Mouse (Mus musculus): ENCODE data around the gene Dlk1. TPM values are rescaled to one million over a fixed set of nuclear protein-coding genes. Genes with fewer than 3 reads are reported as not detected.
A peak's percentile ranks its signal among the peaks of the same experiment; 100 is the strongest.

Dlk1 gene
- polyA plus RNA-seq, 1 experiment from 2014 or later: 140 TPM

DNA sequence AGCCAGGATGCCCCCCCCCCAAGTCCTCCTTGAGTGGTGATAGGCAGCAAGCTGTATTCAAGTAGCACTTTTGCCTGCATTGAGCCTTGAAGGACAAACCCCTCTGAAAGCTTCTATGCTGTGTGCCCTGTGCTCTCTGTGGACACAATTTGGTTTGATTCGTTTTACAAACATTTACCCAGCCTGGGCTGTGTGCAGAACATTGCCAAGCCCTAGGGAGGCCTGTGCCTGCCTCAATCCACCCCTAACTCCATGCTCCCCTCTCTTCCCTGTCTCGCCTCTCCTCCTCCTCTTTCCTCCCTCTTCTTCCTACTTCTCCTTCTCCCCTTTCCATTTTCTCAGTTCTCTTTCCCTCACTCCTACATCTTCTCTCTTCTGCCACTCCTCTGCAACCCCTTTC lies 29.5 kb upstream of the Dlk1 start:
- WGBS: 41% methylated on average over 2 of the region's 2 CpGs
- H3K4me3 ChIP-seq: no peak overlapping the region
- no peak for ATAC-seq (ENCODE audit: low FRiP score)

DNA sequence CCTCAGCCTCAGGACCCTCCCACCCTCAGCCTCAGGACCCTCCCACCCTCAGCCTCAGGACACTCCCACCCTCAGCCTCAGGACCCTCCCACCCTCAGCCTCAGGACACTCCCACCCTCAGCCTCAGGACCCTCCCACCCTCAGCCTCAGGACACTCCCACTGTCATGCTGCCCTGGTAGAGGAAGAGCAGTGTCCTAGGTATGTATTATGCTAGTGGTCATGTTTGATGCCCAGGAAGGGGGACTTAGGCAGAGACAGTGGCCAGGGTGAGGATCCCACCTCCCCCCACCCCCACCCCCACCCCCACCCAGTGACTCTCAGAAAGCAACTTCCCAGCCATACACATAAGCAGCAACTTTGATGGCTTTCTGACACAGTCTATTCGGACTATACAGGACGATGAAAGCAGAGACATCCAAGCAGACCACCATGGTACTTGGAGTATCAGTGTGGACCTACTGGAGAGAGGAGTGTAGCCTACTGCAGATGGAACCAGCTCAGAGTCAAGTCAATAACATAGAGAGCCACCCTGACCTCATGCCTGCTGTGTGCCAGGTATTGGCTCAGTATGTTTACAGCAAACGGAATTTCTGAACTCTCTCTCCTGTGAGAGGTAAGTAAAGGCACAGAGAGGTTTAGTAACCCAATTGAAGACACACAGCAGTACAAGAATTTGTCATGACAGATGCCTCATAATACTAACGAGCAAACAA lies 28.8 kb upstream of the Dlk1 start:
- Histone ChIP-seq H3K36me3 (no peaks in the 10 kb centered on the region), H3K27ac (no peak overlapping the region; the same call in 1 of the 2 replicates), H3K9ac (no peak overlapping the region), H3K4me2 (replicated peaks) (no peak overlapping the region), H3K4me1 (peaks cover 16% of the 10 kb centered on the region), H3K9me3 (replicated peaks) (no peaks in the 10 kb centered on the region), H3K27me3 (peaks cover 7% of the 10 kb centered on the region), H3K4me3 (no peak overlapping the region)
- no peak for ATAC-seq (ENCODE audit: low FRiP score)
- WGBS: 71% methylated on average over 4 of the region's 4 CpGs

More for the DNA sequence above, 29.5 kb upstream of the Dlk1 start:
- Histone ChIP-seq H3K4me2 (replicated peaks) (no peak overlapping the region), H3K4me1 (peaks cover 19% of the 10 kb centered on the region), H3K27me3 (peaks cover 10% of the 10 kb centered on the region), H3K9ac (no peak overlapping the region), H3K9me3 (replicated peaks) (no peaks in the 10 kb centered on the region), H3K27ac (no peak overlapping the region), H3K36me3 (no peaks in the 10 kb centered on the region)

DNA sequence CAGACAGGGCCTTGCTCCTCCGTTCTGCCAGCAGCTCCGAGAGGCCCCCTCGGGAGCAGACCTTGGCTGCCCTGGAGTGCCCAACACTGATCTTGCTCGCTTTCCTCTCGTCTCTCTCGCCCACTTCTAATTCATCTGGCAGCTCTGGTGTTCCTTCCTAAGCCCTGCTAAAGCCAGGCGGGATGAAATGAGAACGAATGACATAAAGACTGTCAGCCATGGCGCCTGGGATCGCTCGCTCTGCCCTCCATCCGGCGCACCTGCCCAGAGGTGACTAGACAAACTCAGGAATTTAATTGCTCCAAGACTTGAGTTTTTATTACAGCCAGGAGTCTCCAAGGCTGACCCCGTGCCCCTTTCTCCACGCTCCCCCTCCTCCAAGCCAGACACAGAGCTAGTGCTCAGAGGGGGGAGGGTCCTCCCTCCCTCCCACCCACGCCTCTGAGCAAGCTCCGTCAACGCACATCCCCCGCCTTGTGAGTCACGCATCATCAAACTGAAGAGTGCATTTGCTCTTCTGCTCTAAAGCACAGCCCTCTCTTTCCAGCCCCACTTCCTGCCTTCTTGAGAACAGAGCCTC lies 27.8 kb upstream of the Dlk1 start:
- H3K27ac ChIP-seq: peak overlapping the region; percentile 31; the same call in 1 of the 2 replicates
- H3K9ac ChIP-seq: no peak overlapping the region

DNA sequence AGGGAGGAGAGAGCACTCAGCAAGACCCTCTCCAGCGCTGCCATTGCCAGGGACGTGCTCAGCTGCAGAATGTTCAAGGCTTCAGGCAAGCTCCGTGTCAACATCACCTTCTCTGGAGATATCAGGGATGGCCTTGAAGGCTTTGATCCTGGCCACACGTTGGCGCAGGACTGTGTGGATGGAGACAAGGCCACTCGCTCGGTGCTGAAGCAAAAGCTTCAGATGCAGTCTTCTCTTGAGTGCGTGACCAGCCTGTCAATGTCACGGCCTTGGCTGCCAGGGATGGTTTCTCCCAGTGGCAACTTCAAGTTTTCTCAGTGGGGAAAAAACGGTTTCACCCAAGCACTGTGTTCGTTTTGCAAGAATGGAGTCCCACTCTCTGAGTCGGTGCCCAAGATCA lies 26.6 kb upstream of the Dlk1 start:
- H3K27me3 ChIP-seq: peaks cover 10% of the 10 kb centered on the region
- H3K4me1 ChIP-seq: peaks cover 13% of the 10 kb centered on the region
- no peak overlapping the region for H3K4me3 ChIP-seq
- H3K4me2 ChIP-seq (replicated peaks): no peak overlapping the region
- no peak overlapping the region for H3K27ac ChIP-seq
- H3K36me3 ChIP-seq: no peaks in the 10 kb centered on the region
- 87% methylated on average over 12 of the region's 12 CpGs for WGBS
- H3K9me3 ChIP-seq (replicated peaks): no peaks in the 10 kb centered on the region
- no peak for ATAC-seq (ENCODE audit: low FRiP score)
- no peak overlapping the region for H3K9ac ChIP-seq

More for the DNA sequence above, 27.8 kb upstream of the Dlk1 start:
- Histone ChIP-seq H3K4me3 (no peak overlapping the region), H3K4me1 (peaks cover 16% of the 10 kb centered on the region), H3K27me3 (peaks cover 10% of the 10 kb centered on the region), H3K4me2 (replicated peaks) (peak overlapping the region; percentile 35), H3K36me3 (no peaks in the 10 kb centered on the region), H3K9me3 (replicated peaks) (no peaks in the 10 kb centered on the region)
- 17% methylated on average over 20 of the region's 20 CpGs for WGBS
- peak; percentile 32; the same call in 1 of the 2 replicates for ATAC-seq (ENCODE audit: low FRiP score)

DNA sequence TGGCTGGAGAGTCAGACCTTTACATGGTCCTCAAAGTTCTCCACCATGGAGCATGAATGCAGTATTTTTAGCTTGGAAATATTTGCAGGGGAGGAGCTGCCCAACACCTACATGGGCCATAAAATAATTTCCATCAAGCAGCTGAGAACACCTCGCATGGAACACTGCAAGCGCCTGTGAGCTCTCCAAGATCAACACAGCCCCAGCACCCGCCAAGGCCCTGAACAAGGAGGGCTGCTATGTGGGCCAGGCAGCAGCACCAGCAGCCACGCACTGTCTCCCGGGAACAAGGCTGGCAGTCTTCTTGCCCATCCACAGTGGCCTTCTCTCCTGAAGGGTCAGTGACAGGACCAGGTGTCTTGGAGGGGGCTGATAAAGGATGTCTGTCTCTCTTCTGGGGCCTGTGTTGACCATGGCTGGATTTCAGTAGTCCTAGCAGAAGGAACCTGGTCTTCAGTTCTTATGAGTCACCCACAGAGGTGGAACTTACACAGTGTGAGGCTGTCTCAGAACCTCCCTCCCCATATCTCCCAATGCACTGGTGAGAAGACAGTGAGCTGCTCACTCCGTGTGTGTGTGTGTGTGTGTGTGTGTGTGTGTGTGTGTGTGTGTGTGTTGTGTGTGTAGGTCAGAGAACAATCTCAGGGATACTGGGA lies 20.0 kb upstream of the Dlk1 start:
- Histone ChIP-seq H3K27ac (no peak overlapping the region), H3K27me3 (peaks cover 23% of the 10 kb centered on the region), H3K4me2 (replicated peaks) (no peak overlapping the region), H3K36me3 (no peaks in the 10 kb centered on the region), H3K9me3 (replicated peaks) (no peaks in the 10 kb centered on the region), H3K9ac (no peak overlapping the region), H3K4me1 (peaks cover 18% of the 10 kb centered on the region), H3K4me3 (no peak overlapping the region)
- 77% methylated on average over 6 of the region's 6 CpGs for WGBS
- no peak for ATAC-seq (ENCODE audit: low FRiP score)

DNA sequence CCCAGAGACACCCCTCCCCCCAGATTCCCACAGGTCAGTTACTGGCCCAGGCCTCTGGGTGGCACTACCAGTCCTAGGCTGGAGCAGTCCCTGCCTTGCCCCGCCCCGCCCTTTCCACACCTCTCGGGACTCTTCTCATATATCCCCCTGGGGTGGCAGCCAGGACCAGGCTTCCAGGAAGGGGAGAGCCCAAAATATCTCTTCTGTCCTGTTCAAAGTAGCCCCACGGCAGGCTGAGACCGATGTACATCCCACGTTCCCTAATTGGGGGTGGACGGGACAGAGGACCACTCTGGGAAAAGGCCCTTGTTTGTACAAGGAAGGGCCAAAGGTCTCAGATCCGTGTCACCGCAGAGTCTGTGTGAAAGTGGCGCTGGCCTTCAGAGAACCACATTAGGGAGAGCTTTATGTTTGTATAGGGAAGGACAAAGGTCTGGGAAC lies 16.2 kb upstream of the Dlk1 start:
- 9% methylated on average over 10 of the region's 10 CpGs for WGBS
- Histone ChIP-seq H3K4me1 (peaks cover 43% of the 10 kb centered on the region), H3K36me3 (no peaks in the 10 kb centered on the region), H3K27me3 (peaks cover 50% of the 10 kb centered on the region), H3K4me3 (no peak overlapping the region), H3K9ac (no peak overlapping the region), H3K4me2 (replicated peaks) (0 out of 2 replicates have a peak overlapping the region, but pooled peaks have one; percentile 3), H3K9me3 (replicated peaks) (no peaks in the 10 kb centered on the region), H3K27ac (peak overlapping the region; percentile 52; the same call in 1 of the 2 replicates)
- ATAC-seq (ENCODE audit: low FRiP score): 0 out of 2 replicates have a peak, but pooled peaks have one; percentile 35

DNA sequence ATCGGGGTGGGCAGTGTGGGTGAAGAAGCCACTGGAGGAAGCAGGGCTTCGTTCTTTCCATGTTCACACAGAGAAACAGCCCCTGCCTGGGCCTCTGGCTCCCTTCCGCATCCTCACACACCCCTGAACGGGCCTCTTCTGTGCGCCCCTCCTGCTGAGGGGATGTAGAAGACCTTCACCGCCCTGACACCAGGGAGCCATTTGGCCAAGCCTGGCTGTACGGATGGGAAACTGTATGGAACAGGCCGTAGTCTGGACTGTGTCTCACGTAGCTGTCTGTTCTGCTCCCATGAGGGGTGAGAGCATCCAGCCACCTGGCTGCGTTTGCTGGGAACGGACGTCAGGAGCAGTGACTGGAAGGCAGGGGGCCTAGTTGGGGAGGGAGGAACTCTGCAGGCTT lies 15.8 kb upstream of the Dlk1 start:
- H3K4me2 ChIP-seq (replicated peaks): 0 out of 2 replicates have a peak overlapping the region, but pooled peaks have one; percentile 3
- ATAC-seq (ENCODE audit: low FRiP score): 0 out of 2 replicates have a peak, but pooled peaks have one; percentile 32
- H3K27ac ChIP-seq: peak overlapping the region; percentile 52
- no peaks in the 10 kb centered on the region for H3K9me3 ChIP-seq (replicated peaks)
- H3K27me3 ChIP-seq: peaks cover 53% of the 10 kb centered on the region
- no peaks in the 10 kb centered on the region for H3K36me3 ChIP-seq
- 19% methylated on average over 12 of the region's 12 CpGs for WGBS
- H3K9ac ChIP-seq: no peak overlapping the region
- peaks cover 45% of the 10 kb centered on the region for H3K4me1 ChIP-seq
- H3K4me3 ChIP-seq: no peak overlapping the region

DNA sequence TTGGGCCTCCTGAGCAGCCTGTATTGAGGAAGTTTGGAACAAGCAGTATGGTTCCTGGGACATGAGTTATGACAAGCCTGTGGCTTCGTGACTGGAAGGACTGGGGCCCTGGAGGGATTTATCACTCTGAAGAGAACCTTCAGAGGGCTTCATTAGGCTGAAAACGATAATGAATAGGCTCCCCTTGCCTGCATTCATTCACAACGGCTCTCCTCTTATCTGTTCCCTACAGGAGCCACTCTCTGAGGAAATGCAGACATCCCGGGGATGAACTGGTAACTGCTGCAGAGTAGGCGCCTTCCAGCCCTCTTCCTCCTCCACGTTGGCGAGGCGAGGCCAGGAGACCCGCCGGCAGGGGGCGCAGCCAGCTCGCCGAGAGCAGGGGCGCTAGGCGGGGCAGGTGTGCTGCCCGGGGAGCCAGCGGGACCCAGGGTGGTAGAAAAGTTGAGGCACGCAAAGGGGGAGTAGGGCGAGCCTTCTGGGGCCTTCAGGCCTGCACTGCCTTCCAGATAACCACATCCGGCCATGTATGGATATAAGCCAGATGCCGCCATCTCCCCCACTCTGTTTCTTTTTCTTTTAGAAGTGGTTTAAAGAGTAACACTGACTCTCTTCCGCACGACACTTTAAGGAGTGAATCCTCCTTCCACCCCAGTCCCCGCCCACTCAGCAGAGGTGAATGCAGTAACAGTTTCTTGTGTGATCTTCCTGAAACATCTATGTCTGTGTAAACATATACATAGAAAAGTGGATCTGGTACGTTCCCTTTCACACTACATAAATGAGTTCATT lies 14.9 kb upstream of the Dlk1 start:
- Histone ChIP-seq H3K36me3 (no peaks in the 10 kb centered on the region), H3K9ac (no peak overlapping the region), H3K4me3 (0 out of 2 replicates have a peak overlapping the region, but pooled peaks have one; percentile 4), H3K4me2 (replicated peaks) (peak overlapping the region; percentile 24; the same call in 1 of the 2 replicates), H3K27ac (no peak overlapping the region), H3K9me3 (replicated peaks) (no peaks in the 10 kb centered on the region), H3K27me3 (peaks cover 59% of the 10 kb centered on the region), H3K4me1 (peaks cover 45% of the 10 kb centered on the region)
- 7% methylated on average over 25 of the region's 25 CpGs for WGBS
- ATAC-seq (ENCODE audit: low FRiP score): peak; percentile 47

DNA sequence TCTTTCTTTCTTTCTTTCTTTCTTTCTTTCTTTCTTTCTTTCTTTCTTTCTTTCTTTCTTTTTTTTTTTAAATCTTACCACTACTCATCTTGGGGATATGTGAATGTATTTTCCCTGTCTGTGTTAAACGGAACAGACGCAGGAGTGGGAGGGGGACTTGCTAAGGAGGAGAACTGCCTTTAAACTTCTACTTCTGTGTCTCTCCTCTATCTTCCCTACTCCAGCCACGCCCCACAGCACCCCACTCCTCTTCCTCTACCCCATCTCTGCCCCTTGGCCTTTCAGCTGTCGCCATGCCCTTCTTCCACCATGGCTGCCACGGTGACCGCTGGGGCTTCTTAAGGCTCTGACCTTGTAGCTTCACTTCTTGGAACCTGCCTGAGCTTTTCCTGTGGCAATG lies 14.2 kb upstream of the Dlk1 start:
- Histone ChIP-seq H3K4me2 (replicated peaks) (no peak overlapping the region), H3K9ac (no peak overlapping the region), H3K4me1 (peaks cover 46% of the 10 kb centered on the region), H3K36me3 (no peaks in the 10 kb centered on the region), H3K27ac (no peak overlapping the region), H3K4me3 (no peak overlapping the region), H3K9me3 (replicated peaks) (no peaks in the 10 kb centered on the region), H3K27me3 (peaks cover 65% of the 10 kb centered on the region)
- WGBS: 72% methylated on average over 6 of the region's 6 CpGs
- ATAC-seq (ENCODE audit: low FRiP score): no peak

DNA sequence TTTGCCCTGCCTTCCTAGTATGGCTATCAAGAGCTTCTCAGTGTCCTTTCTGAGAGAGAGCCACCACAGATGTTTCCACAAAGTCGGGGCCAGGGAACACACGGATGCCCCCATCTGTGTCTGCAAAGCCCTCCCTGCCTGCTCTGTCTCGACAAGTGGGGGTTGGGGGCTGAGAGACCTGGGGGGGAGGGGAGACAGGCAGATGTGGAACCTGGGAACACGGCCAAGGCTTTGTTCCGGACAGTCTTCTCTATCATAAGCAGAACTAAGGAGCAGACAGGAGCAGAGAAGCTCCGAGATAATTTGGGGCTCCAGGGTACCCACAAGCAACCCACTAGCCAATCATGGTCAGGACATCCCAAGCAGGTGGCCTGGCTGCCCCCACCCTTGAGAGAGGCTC lies 12.6 kb upstream of the Dlk1 start:
- no peaks in the 10 kb centered on the region for H3K9me3 ChIP-seq (replicated peaks)
- H3K4me2 ChIP-seq (replicated peaks): no peak overlapping the region
- peaks cover 73% of the 10 kb centered on the region for H3K27me3 ChIP-seq
- ATAC-seq (ENCODE audit: low FRiP score): no peak
- no peak overlapping the region for H3K9ac ChIP-seq
- peaks cover 61% of the 10 kb centered on the region for H3K4me1 ChIP-seq
- no peak overlapping the region for H3K4me3 ChIP-seq
- 51% methylated on average over 6 of the region's 6 CpGs for WGBS
- no peak overlapping the region for H3K27ac ChIP-seq
- no peaks in the 10 kb centered on the region for H3K36me3 ChIP-seq

DNA sequence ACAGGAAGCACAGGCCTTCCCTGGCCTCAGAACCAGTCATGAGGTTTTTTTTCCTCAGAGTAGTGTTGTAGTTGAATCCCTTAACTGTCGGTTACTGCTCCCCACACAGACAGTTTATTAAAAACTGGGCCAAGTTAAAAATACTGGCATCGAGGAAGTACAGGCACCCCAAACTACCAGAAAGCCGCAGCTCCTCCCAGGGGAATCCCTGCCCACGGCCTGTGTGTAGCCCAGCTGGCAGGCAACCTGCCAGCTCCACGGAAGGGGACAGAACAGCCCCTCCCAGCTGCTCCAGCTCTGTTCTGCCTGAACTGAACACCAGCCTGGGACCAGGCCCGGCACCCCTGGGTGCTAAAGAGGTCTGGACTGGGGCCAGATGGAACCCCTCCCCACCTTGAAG lies 11.3 kb upstream of the Dlk1 start:
- no peak overlapping the region for H3K4me2 ChIP-seq (replicated peaks)
- no peaks in the 10 kb centered on the region for H3K9me3 ChIP-seq (replicated peaks)
- WGBS: 48% methylated on average over 6 of the region's 6 CpGs
- H3K4me3 ChIP-seq: no peak overlapping the region
- peaks cover 70% of the 10 kb centered on the region for H3K27me3 ChIP-seq
- ATAC-seq (ENCODE audit: low FRiP score): no peak
- no peak overlapping the region for H3K9ac ChIP-seq
- no peaks in the 10 kb centered on the region for H3K36me3 ChIP-seq
- no peak overlapping the region for H3K27ac ChIP-seq
- H3K4me1 ChIP-seq: peaks cover 68% of the 10 kb centered on the region

DNA sequence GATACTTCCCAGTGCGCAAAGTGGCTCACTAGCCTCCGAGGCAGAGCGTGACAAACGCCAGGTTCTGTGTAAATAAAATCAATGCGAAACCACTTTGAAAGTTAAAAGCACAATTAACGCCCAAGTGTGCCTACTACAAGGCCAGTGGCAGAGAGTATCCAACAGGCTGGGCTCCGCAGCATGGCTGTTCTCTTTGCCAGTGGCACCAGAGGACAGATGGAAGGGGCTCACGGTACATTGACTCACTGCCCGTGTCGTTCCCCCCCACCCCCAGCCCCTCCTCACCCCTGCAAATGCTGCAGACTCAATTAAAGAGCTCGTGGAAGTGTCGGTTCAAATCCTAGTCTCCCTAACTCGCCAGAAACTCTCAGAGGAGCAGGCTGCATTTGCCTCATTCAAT lies 10.5 kb upstream of the Dlk1 start:
- Histone ChIP-seq H3K27me3 (peaks cover 65% of the 10 kb centered on the region), H3K9ac (no peak overlapping the region), H3K36me3 (no peaks in the 10 kb centered on the region), H3K9me3 (replicated peaks) (no peaks in the 10 kb centered on the region), H3K4me1 (peaks cover 65% of the 10 kb centered on the region), H3K27ac (no peak overlapping the region), H3K4me3 (no peak overlapping the region), H3K4me2 (replicated peaks) (no peak overlapping the region)
- ATAC-seq (ENCODE audit: low FRiP score): no peak
- WGBS: 53% methylated on average over 13 of the region's 13 CpGs

Data from hindbrain, embryonic 12.5 days (tissue).